Mouse (Mus musculus): Measurements from ENCODE around the gene Naa50. TPM values are rescaled to one million over a fixed set of nuclear protein-coding genes. Genes with fewer than 3 reads are reported as not detected.

Naa50 gene
- polyA plus RNA-seq, 1 experiment from 2014 or later, result 114 TPM

DNA sequence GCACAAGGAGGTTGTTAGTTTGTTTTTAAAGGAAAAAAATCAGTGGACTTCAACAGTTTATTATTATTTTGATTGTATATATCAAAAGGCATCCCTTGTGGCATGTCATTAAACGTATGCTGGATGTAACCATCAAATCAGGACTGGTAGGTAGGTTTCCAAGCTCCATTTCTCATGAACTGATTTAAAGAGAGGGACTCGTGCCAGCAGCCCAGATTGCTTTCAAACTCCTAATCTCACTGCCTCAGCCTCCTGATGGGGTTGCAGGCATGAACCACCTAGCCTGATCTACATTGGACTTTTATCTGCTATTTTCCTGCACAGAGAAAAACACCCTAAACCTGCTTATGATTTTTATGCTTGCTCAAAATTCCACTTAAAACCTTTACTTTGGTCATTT is 15.8 kb upstream of the Naa50 start:
- WGBS, result 83% methylated on average over 2 of the region's 2 CpGs
- Histone ChIP-seq H3K27me3 (no peaks in the 10 kb centered on the region), H3K36me3 (peaks cover under 1% of the 10 kb centered on the region; the same call in 1 of the 2 replicates), H3K9ac (no peak overlapping the region), H3K9me3 (replicated peaks) (no peaks in the 10 kb centered on the region), H3K27ac (no peak overlapping the region), H3K4me2 (no peak overlapping the region), H3K4me3 (replicated peaks) (no peak overlapping the region), H3K4me1 (0 out of 2 replicates have a peak, but pooled peaks cover 3% of the 10 kb centered on the region)
- no peak for ATAC-seq (replicated peaks; ENCODE audit: low FRiP score)

DNA sequence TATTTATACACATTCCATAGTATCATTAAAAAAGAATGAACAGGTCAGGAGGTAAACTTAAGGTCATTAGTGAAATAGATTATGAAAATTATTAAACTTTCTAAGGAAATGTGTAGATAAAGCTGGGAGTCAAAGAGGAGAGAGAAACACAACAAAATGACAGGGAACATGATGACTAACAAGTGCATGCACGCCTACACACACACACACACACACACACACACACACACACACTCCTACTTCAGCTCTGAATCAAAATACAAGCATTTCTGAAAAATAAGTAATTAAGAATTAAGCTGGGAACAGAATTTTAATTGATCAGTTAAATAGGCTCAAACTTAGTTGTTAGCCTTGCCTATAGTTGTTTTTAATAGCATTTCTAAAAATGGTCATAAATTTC is 14.9 kb upstream of the Naa50 start:
- no peaks in the 10 kb centered on the region for H3K27me3 ChIP-seq
- no peak for ATAC-seq (replicated peaks; ENCODE audit: low FRiP score)
- 0 out of 2 replicates have a peak, but pooled peaks cover 3% of the 10 kb centered on the region for H3K4me1 ChIP-seq
- H3K36me3 ChIP-seq, result no peaks in the 10 kb centered on the region
- no peak overlapping the region for H3K4me2 ChIP-seq
- H3K9me3 ChIP-seq (replicated peaks), result no peaks in the 10 kb centered on the region
- no peak overlapping the region for H3K27ac ChIP-seq
- 64% methylated on average over 1 of the region's 1 CpGs for WGBS
- no peak overlapping the region for H3K4me3 ChIP-seq (replicated peaks)
- no peak overlapping the region for H3K9ac ChIP-seq

DNA sequence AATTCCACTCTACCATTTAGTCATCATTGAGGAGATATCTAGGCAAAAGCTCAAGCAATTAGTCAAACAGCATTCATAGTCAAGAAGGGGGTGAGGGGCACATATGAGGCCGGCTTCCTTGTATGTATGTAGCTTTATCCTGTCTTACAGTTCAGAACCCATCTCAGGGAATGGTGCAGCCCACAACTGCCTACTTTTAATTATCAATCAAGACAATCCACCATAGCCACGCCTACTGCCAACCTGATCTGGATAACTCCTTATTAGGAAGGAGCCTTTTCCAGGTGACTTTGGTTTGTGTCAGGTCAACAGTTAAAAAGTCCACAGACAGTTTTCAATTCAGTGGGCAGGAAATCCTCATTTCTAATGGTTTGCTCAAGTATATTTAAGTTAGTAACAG is 14.2 kb upstream of the Naa50 start:
- no peaks in the 10 kb centered on the region for H3K27me3 ChIP-seq
- no peaks in the 10 kb centered on the region for H3K36me3 ChIP-seq
- H3K4me3 ChIP-seq (replicated peaks), result no peak overlapping the region
- H3K27ac ChIP-seq, result no peak overlapping the region
- H3K4me1 ChIP-seq, result 0 out of 2 replicates have a peak, but pooled peaks cover 3% of the 10 kb centered on the region
- no peak overlapping the region for H3K9ac ChIP-seq
- no peaks in the 10 kb centered on the region for H3K9me3 ChIP-seq (replicated peaks)
- ATAC-seq (replicated peaks; ENCODE audit: low FRiP score), result no peak
- WGBS, result 90% methylated on average over 2 of the region's 2 CpGs
- H3K4me2 ChIP-seq, result no peak overlapping the region

DNA sequence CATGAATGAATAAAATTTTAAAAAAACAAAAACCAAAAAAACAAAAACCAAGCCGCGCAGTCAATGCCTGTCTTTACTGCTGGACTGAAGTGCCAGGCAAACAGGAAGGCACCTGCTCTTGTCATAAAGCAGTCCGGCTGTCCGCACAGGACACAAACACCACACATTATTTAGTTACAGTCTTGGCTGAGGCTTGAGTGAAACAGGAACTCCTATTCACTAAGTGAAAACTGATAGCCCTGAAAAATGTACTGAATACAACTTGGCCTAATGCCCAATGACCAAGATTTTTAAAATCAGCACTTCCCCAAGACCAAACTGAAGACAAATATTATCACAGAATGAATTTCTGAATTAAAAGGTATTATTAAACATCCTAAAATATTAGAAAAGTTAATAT is 13.2 kb upstream of the Naa50 start:
- no peak overlapping the region for H3K27ac ChIP-seq
- 67% methylated on average over 4 of the region's 4 CpGs for WGBS
- ATAC-seq (replicated peaks; ENCODE audit: low FRiP score), result no peak
- no peaks in the 10 kb centered on the region for H3K36me3 ChIP-seq
- H3K4me3 ChIP-seq (replicated peaks), result no peak overlapping the region
- H3K27me3 ChIP-seq, result no peaks in the 10 kb centered on the region
- H3K4me1 ChIP-seq, result 0 out of 2 replicates have a peak, but pooled peaks cover 3% of the 10 kb centered on the region
- no peaks in the 10 kb centered on the region for H3K9me3 ChIP-seq (replicated peaks)
- no peak overlapping the region for H3K4me2 ChIP-seq
- H3K9ac ChIP-seq, result no peak overlapping the region

DNA sequence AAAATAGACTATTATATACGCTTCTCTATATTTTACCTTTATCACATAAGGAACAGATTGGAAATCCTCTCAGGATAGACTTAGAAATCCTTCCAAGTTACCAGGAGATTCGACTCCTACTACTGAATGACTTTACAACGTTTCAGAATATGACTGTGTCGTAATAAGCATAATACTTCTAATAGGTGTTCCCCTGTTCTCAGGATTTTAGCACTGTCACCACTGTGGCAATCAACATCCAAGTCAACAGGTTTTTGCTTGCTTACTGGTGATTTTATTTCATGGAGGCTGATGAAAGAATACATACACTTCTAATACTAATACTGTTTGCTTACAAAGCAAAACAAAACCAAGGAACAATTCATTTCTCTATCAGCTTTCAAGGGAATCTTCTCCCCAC is 7.3 kb upstream of the Naa50 start:
- H3K4me3 ChIP-seq (replicated peaks), result no peak overlapping the region
- no peak overlapping the region for H3K9ac ChIP-seq
- no peaks in the 10 kb centered on the region for H3K36me3 ChIP-seq
- no peak overlapping the region for H3K27ac ChIP-seq
- whole genome bisulfite sequencing, result 84% methylated on average over 4 of the region's 4 CpGs
- H3K4me2 ChIP-seq, result no peak overlapping the region
- H3K9me3 ChIP-seq (replicated peaks), result no peaks in the 10 kb centered on the region
- no peak for ATAC-seq (replicated peaks; ENCODE audit: low FRiP score)
- H3K27me3 ChIP-seq, result no peaks in the 10 kb centered on the region
- H3K4me1 ChIP-seq, result no peaks in the 10 kb centered on the region; the same call in none of the 2 replicates

DNA sequence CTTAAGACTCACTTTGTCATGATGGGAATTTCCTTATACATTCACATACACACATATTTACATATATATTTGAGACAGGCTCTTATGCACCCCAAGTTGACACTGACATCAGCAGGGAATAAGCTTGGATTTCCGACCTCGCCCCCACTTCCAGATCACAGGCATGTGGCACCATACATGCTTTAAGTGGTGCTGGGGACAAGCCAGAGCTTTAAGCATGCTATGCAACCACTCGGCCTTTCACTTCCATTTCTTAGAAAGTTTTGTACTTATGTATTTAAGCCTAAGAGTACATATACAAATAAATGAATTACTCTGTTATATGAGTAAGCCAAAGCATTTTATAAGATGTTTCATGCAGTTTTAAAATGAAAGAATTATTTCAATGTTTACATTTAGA is 6.4 kb upstream of the Naa50 start:
- H3K9me3 ChIP-seq (replicated peaks), result no peaks in the 10 kb centered on the region
- no peak overlapping the region for H3K27ac ChIP-seq
- H3K4me2 ChIP-seq, result no peak overlapping the region
- H3K4me1 ChIP-seq, result peaks cover 9% of the 10 kb centered on the region
- H3K27me3 ChIP-seq, result no peaks in the 10 kb centered on the region
- H3K36me3 ChIP-seq, result no peaks in the 10 kb centered on the region
- WGBS, result 81% methylated on average over 3 of the region's 3 CpGs
- no peak for ATAC-seq (replicated peaks; ENCODE audit: low FRiP score)
- no peak overlapping the region for H3K4me3 ChIP-seq (replicated peaks)
- no peak overlapping the region for H3K9ac ChIP-seq

DNA sequence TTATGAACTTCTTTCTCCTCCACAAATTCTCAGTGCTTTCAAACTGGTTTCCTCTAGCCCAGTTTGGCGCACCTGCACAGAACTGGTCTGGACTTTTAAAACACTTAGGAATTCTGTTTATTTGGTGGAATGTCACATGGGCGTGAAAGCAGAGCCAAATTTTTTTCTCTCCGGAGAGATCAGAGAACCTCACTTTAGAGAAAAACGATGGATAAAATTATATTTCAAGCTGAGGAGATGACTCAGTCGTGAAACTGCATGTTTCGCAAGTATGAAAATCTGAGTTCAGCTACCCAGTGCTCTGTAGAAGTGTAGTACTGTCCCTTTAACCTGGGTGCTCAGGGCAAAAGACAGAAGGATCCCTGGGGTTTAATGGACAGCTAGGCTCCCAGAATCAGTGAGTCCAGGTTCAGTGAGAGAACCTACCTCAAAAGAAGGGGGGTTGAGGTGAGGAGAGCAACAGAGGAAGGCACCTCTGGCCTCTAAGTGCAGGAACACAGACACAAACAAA is 3.1 kb upstream of the Naa50 start:
- Histone ChIP-seq H3K4me2 (peak overlapping the region; percentile 9; the same call in 1 of the 2 replicates), H3K9me3 (replicated peaks) (no peaks in the 10 kb centered on the region), H3K27ac (peak overlapping the region; percentile 66), H3K4me1 (peaks cover 14% of the 10 kb centered on the region), H3K4me3 (replicated peaks) (no peak overlapping the region), H3K36me3 (no peaks in the 10 kb centered on the region), H3K27me3 (no peaks in the 10 kb centered on the region), H3K9ac (no peak overlapping the region)
- WGBS, result 81% methylated on average over 6 of the region's 6 CpGs
- no peak for ATAC-seq (replicated peaks; ENCODE audit: low FRiP score)

DNA sequence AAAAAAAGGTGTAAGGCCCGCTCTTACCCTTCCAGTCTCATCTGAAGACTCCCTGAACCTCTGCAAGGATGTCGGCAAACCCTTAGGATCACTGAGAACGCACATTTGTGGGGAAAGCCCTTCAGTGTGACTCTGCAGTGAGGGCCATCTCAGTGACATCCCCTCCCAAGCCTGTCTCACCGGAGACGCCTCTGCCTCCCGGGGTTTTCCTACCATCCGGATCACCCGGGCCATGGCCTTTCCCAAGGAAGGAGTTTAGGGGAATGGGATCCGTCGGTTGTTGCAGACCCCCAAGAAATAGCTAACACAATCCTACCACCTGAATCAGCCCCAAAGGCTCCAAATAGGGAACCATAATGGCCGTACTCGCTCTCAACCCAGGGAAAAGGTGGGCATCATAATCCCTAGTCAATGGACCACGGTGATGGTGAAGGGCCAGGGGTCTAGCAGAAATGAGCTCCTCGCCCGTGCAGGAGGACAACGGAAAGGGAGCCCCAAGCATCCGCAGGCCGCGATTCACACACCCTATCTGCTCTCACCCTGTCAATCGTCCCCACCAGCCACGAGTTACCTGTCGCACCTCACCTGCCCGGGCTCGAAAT is 1.2 kb upstream of the Naa50 start:
- Histone ChIP-seq H3K9ac (peak overlapping the region; percentile 93), H3K4me3 (replicated peaks) (peak overlapping the region; percentile 98), H3K36me3 (no peaks in the 10 kb centered on the region), H3K27me3 (no peaks in the 10 kb centered on the region), H3K4me2 (peak overlapping the region; percentile 85), H3K4me1 (peaks cover 16% of the 10 kb centered on the region), H3K9me3 (replicated peaks) (no peaks in the 10 kb centered on the region), H3K27ac (peak overlapping the region; percentile 99)
- WGBS, result 1% methylated on average over 24 of the region's 24 CpGs
- no peak; the same call in 1 of the 2 replicates for ATAC-seq (replicated peaks; ENCODE audit: low FRiP score)

DNA sequence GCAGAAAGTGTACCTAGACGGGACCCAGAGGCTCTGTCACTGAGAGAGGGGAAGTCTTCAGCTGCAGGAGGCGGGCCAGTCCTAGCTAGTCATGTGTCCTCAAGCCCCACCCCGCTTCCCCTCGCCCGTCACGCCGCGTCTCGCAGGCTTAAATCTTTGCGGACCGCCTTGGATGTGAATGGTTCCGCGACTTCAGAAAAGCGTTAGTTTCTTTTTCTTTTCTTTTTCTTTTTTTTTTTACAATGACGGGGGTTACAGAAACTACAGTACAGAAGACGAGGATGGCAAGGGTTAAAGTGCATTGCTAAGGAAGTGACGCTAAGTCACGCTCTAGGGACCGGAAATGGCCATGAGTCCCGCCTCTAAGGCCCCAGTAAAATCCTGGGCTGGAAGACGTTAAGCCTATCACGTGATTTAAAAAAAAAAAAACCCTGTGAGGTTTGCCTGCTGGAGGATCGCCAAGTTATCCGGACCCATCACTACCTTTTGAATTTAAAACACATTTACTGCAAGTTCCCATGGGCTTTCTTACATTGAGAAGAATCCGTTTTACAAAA is 573 bp upstream of the Naa50 start:
- peak overlapping the region; percentile 85 for H3K4me2 ChIP-seq
- peak overlapping the region; percentile 98 for H3K4me3 ChIP-seq (replicated peaks)
- under 1% methylated on average over 25 of the region's 25 CpGs for WGBS
- peak overlapping the region; percentile 93 for H3K9ac ChIP-seq
- no peaks in the 10 kb centered on the region for H3K27me3 ChIP-seq
- H3K9me3 ChIP-seq (replicated peaks), result no peaks in the 10 kb centered on the region
- no peaks in the 10 kb centered on the region for H3K36me3 ChIP-seq
- peak; percentile 82 for ATAC-seq (replicated peaks; ENCODE audit: low FRiP score)
- H3K4me1 ChIP-seq, result peaks cover 16% of the 10 kb centered on the region
- peak overlapping the region; percentile 99 for H3K27ac ChIP-seq

DNA sequence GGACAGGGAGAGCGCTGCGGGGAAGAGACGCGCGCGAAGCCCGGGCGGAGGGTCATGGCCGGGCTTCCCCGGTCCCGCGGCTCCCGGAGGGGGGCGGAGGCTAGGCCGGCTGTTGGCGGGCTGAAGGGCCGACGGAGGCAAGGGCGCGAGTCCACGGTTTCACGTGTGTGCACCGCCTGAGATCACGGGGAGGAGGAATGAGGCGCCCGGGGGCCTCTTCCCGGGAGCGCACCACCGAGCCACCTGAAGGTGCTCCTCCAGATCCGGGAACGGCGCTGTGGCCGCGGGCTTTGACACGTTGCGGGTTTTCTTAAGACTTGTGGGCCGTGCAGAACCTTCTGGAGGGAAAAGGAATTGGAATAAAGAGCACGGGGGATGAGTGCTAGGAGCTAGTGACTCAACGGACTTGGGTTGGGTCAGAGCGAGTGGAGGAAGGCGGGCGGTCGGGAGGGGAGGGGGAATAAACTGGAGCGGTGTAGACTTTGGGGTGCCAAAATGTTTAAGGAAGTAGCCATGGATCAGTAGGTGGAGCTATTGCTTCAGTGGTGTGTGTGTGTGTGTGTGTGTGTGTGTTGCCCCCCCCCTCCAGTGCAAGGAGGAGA is 657 bp downstream of the Naa50 start:
- Histone ChIP-seq H3K36me3 (no peaks in the 10 kb centered on the region), H3K9ac (peak overlapping the region; percentile 93), H3K27me3 (no peaks in the 10 kb centered on the region), H3K4me2 (peak overlapping the region; percentile 85), H3K4me1 (peaks cover 16% of the 10 kb centered on the region), H3K4me3 (replicated peaks) (peak overlapping the region; percentile 98), H3K9me3 (replicated peaks) (no peaks in the 10 kb centered on the region), H3K27ac (peak overlapping the region; percentile 99)
- WGBS, result under 1% methylated on average over 44 of the region's 44 CpGs
- ATAC-seq (replicated peaks; ENCODE audit: low FRiP score), result peak; percentile 69

DNA sequence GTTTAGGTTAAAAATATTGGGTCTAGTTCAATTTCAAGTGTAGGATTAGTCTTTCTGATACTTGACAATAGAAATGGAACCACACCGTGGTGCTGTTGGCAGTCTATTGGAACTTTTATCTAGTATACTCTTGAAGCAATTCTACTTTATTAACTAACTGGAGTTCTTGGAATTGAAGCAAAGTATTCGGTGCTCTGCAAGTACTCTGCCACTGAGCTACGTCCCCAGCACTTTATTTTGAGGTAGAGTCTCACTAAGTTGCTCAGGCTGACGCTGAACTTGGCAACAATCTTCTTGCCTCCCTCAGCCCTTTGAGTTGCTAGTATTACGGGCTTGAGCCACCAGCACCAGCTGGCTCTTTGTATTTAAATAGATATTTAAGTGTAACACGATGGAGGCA is 1.9 kb downstream of the Naa50 start:
- Histone ChIP-seq H3K27ac (no peak overlapping the region), H3K4me1 (peaks cover 16% of the 10 kb centered on the region), H3K9me3 (replicated peaks) (no peaks in the 10 kb centered on the region), H3K4me3 (replicated peaks) (peak overlapping the region; percentile 98), H3K9ac (peak overlapping the region; percentile 14; the same call in 1 of the 2 replicates), H3K27me3 (no peaks in the 10 kb centered on the region), H3K4me2 (peak overlapping the region; percentile 85), H3K36me3 (no peaks in the 10 kb centered on the region)
- ATAC-seq (replicated peaks; ENCODE audit: low FRiP score), result no peak
- 45% methylated on average over 6 of the region's 6 CpGs for WGBS

DNA sequence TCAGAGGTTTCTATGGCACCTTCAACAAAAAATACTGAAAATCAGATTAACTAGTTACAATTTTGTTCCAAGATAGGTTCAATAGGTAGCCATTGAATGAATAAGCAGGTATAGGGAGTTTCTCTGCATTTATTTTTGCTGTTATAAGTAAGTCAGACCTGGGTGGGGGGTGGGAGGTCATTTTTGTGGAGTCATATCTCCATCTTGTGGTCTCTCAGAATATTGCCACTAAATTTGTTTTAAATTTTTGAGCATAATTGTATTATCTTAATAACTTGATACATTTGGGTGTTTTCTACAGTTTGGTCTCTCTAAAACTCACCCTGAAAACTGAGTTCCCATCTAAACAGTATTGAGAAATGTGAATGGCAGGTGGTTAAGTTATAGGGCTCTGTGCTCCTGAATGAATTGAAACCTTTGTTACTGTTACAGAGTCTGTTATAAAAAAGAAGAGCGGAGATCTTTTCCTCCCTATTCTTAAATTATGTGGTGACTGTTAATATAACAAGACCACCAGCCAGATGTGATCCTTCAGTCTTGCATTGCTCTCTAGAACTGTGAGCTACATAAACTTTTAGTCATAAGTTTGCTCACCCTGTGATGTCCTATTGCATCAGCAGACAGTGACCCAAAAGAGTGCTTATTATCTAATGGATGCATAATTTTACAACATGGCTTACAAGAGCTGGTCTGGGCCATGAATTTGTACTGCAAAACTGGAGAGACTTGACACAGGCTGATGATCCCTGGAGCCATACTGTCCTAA is 9.6 kb downstream of the Naa50 start:
- H3K27ac ChIP-seq, result no peak overlapping the region

More for the DNA sequence above, 9.6 kb downstream of the Naa50 start:
- Histone ChIP-seq H3K27me3 (no peaks in the 10 kb centered on the region), H3K36me3 (no peaks in the 10 kb centered on the region), H3K4me1 (no peaks in the 10 kb centered on the region), H3K4me3 (replicated peaks) (no peak overlapping the region), H3K4me2 (no peak overlapping the region), H3K9ac (no peak overlapping the region), H3K9me3 (replicated peaks) (no peaks in the 10 kb centered on the region)
- 73% methylated on average over 1 of the region's 1 CpGs for WGBS
- ATAC-seq (replicated peaks; ENCODE audit: low FRiP score), result no peak
